Mouse (Mus musculus) midbrain, embryonic 11.5 days (tissue): ENCODE results near the gene Dcp1a. TPM values are rescaled to one million over a fixed set of nuclear protein-coding genes. Genes with fewer than 3 reads are reported as not detected.

ENCODE experiments used
- ATAC-seq: fragments of 200-750 bp; cut with Nextera tagmentation; 2 replicates; pipeline ENCODE4 v1.8.0; 2017; ENCODE audit warnings: moderate TSS enrichment, moderate library complexity; ENCODE audit not compliant: low FRiP score
- DNase-seq: peaks from one replicate; pipeline ENCODE4 v3.0.0; 2015; ENCODE audit warnings: low spot score; ENCODE audit errors: missing footprints
- H3K27ac ChIP-seq: fragments of 300-500 bp; sonication (generic); 2 replicates; pipeline ENCODE4 v1.5.1; 2014; ENCODE audit warnings: low read depth, low read length
- H3K27me3 ChIP-seq: fragments of 300-500 bp; sonication (generic); 2 replicates; pipeline ENCODE4 v1.6.1; 2014; ENCODE audit warnings: mild to moderate bottlenecking, low read length, moderate library complexity, mixed read lengths; ENCODE audit not compliant: control insufficient read depth, insufficient read depth
- H3K36me3 ChIP-seq: fragments of 300-500 bp; sonication (generic); 2 replicates; pipeline ENCODE4 v1.6.1; 2014; ENCODE audit warnings: mild to moderate bottlenecking, low read length, moderate library complexity, mixed read lengths; ENCODE audit not compliant: control insufficient read depth, insufficient read depth
- H3K4me1 ChIP-seq: fragments of 300-500 bp; sonication (generic); 2 replicates; pipeline ENCODE4 v1.6.1; 2014; ENCODE audit warnings: low read length; ENCODE audit not compliant: control insufficient read depth, insufficient read depth
- H3K4me2 ChIP-seq: fragments of 300-500 bp; sonication (generic); 2 replicates; pipeline ENCODE4 v1.6.1; 2014; ENCODE audit warnings: mild to moderate bottlenecking, moderate library complexity
- H3K4me3 ChIP-seq: fragments of 300-500 bp; sonication (generic); 2 replicates; pipeline ENCODE4 v1.5.1; 2014; ENCODE audit warnings: low read depth, low read length
- H3K9ac ChIP-seq: fragments of 300-500 bp; sonication (generic); 2 replicates; pipeline ENCODE4 v1.6.1; 2014; ENCODE audit warnings: low read length
- H3K9me3 ChIP-seq: fragments of 300-500 bp; sonication (generic); 2 replicates; pipeline ENCODE4 v1.6.1; 2016; ENCODE audit warnings: low read length; ENCODE audit not compliant: control insufficient read depth
- WGBS: fragments of 180-500 bp; shearing (Covaris S2); extraction: QIAGEN DNeasy Blood & Tissue Kit; methylation state at CpG from one replicate; pipeline ENCODE4 v1.1.7; 2014; 5-methylcytosine and 5-hydroxymethylcytosine counted together
- polyA plus RNA-seq: library from polyadenylated mRNA; unstranded; fragments of >200 nt; fragmentation: Nextera tagmentation; extraction: Ambion mirVana; gene quantifications from 2 replicates; pipeline ENCODE4 v1.2.1, GENCODE M21; 2014

Dcp1a gene
- polyA plus RNA-seq, 1 experiment from 2014 or later = 25.2 TPM

- peak; percentile 94 for DNase-seq
- peak overlapping the region; percentile 88 for H3K4me2 ChIP-seq
- peaks cover 26% of the 10 kb centered on the region for H3K4me1 ChIP-seq
- under 1% methylated on average over 10 of the region's 10 CpGs for WGBS
- no peaks in the 10 kb centered on the region for H3K27me3 ChIP-seq
- no peak overlapping the region for H3K27ac ChIP-seq
- peak; percentile 18; the same call in 1 of the 2 replicates for ATAC-seq
- peak overlapping the region; percentile 66 for H3K4me3 ChIP-seq
- H3K9ac ChIP-seq = peak overlapping the region; percentile 94
- H3K36me3 ChIP-seq = peaks cover 5% of the 10 kb centered on the region; the same call in 1 of the 2 replicates
- no peaks in the 10 kb centered on the region for H3K9me3 ChIP-seq
These were observed 70.4 kb downstream of the Dcp1a start for GRCm38 (mm10) chr14:30549777-30550149.

DNA sequence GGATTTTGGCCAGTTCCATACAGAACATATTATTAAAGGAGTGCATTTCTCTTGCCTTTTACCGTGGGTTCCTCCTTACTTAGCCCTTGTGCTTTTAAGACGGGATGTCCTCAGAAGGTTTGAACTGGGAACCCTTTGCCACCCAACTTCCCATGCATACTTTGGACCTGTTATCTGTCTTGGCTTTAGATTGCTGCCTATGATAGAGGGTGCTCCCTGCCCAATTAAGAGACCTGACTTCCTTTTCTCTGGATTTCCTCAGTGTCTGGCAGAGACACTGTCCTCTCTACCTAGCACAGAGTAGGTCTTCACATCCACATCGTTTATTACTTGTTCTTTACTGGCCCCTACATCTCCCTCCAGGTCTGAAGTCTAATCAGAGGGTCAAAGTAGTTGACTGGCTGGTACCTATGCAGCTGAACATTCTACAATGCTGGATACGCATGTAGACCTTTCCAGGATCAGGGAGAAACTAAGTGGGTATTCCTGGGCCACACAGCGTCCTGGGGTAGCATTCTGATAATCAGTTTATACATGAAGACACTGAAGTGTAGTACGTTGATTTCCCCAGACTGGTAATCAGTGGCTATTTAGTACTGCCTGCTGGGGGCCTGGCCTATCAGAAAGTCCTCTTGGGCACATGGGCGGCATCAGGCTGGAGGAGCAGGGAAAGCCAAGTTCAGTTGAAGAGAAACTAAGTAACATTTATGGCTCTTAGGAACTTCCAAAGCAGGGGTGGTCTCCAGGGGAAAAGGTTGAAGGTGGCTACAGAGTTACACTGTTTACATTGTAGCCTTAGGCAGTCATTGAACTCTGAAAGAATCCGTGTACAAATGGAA, 71.1 kb downstream of the Dcp1a start:
- DNase-seq = no peak
- Histone ChIP-seq H3K4me3 (peak overlapping the region; percentile 66), H3K9me3 (no peaks in the 10 kb centered on the region), H3K27ac (no peak overlapping the region), H3K9ac (peak overlapping the region; percentile 94), H3K36me3 (peaks cover 5% of the 10 kb centered on the region; the same call in 1 of the 2 replicates), H3K27me3 (no peaks in the 10 kb centered on the region), H3K4me2 (peak overlapping the region; percentile 88), H3K4me1 (peaks cover 26% of the 10 kb centered on the region)
- no peak for ATAC-seq
- 41% methylated on average over 8 of the region's 8 CpGs for WGBS

- no peak for DNase-seq
- Histone ChIP-seq H3K4me3 (no peak overlapping the region), H3K9ac (no peak overlapping the region), H3K36me3 (peaks cover 8% of the 10 kb centered on the region; the same call in 1 of the 2 replicates), H3K9me3 (no peaks in the 10 kb centered on the region), H3K27ac (no peak overlapping the region), H3K4me2 (peak overlapping the region; percentile 88; the same call in 1 of the 2 replicates), H3K27me3 (no peaks in the 10 kb centered on the region), H3K4me1 (peaks cover 26% of the 10 kb centered on the region)
- no peak for ATAC-seq
- 90% methylated on average over 5 of the region's 5 CpGs for WGBS
These were observed 72.2 kb downstream of the Dcp1a start for GRCm38 (mm10) chr14:30551509-30551908.

GRCm38 (mm10) chr14:30551981-30552380, 72.6 kb downstream of the Dcp1a start:
- no peak overlapping the region for H3K9ac ChIP-seq
- H3K4me3 ChIP-seq = no peak overlapping the region
- no peak overlapping the region for H3K27ac ChIP-seq
- peaks cover 8% of the 10 kb centered on the region; the same call in 1 of the 2 replicates for H3K36me3 ChIP-seq
- H3K4me2 ChIP-seq = no peak overlapping the region
- no peaks in the 10 kb centered on the region for H3K27me3 ChIP-seq
- WGBS = 89% methylated on average over 2 of the region's 2 CpGs
- H3K9me3 ChIP-seq = no peaks in the 10 kb centered on the region
- DNase-seq (no peak), ATAC-seq (no peak)
- peaks cover 26% of the 10 kb centered on the region for H3K4me1 ChIP-seq

- 96% methylated on average over 4 of the region's 4 CpGs for WGBS
- no peak for DNase-seq
- no peaks in the 10 kb centered on the region for H3K27me3 ChIP-seq
- H3K27ac ChIP-seq = no peak overlapping the region
- no peaks in the 10 kb centered on the region for H3K9me3 ChIP-seq
- H3K9ac ChIP-seq = no peak overlapping the region
- peaks cover 8% of the 10 kb centered on the region; the same call in 1 of the 2 replicates for H3K36me3 ChIP-seq
- peaks cover 23% of the 10 kb centered on the region for H3K4me1 ChIP-seq
- H3K4me3 ChIP-seq = no peak overlapping the region
- no peak for ATAC-seq
- H3K4me2 ChIP-seq = no peak overlapping the region
These were observed 73.8 kb downstream of the Dcp1a start for GRCm38 (mm10) chr14:30553185-30553584.

DNA sequence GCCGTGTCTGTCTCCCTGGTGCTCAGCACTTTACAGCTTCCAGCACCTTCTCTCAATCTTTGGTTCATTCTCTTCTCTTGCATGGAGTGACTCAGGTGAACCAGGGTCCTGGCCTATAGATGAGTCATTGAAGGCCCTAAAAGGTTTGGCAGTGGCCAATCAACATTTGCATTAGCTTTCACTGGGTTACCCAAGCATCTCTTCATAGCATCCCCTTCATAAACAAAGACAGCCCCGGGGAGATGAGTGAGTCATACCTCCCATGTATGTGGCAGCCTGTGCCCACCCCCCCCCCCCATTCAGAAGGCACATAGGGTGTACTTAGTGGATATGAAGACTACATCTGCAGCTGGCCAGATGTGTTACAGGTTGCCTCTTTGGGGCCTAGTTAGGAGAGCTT, 77.3 kb downstream of the Dcp1a start:
- no peak overlapping the region for H3K9ac ChIP-seq
- H3K36me3 ChIP-seq = peaks cover 24% of the 10 kb centered on the region
- peak; percentile 14 for DNase-seq
- H3K4me2 ChIP-seq = no peak overlapping the region
- no peak for ATAC-seq
- no peaks in the 10 kb centered on the region for H3K9me3 ChIP-seq
- 87% methylated on average over 2 of the region's 2 CpGs for WGBS
- no peak overlapping the region for H3K4me3 ChIP-seq
- H3K27me3 ChIP-seq = no peaks in the 10 kb centered on the region
- peaks cover under 1% of the 10 kb centered on the region; the same call in 1 of the 2 replicates for H3K4me1 ChIP-seq
- H3K27ac ChIP-seq = no peak overlapping the region

GRCm38 (mm10) chr14:30557730-30558129, 78.4 kb downstream of the Dcp1a start:
- Histone ChIP-seq H3K9me3 (no peaks in the 10 kb centered on the region), H3K4me2 (no peak overlapping the region), H3K9ac (no peak overlapping the region), H3K4me1 (no peaks in the 10 kb centered on the region), H3K4me3 (no peak overlapping the region), H3K27ac (no peak overlapping the region), H3K36me3 (peaks cover 24% of the 10 kb centered on the region), H3K27me3 (no peaks in the 10 kb centered on the region)
- DNase-seq (no peak), ATAC-seq (no peak)
- WGBS = 84% methylated on average over 9 of the region's 9 CpGs

DNA sequence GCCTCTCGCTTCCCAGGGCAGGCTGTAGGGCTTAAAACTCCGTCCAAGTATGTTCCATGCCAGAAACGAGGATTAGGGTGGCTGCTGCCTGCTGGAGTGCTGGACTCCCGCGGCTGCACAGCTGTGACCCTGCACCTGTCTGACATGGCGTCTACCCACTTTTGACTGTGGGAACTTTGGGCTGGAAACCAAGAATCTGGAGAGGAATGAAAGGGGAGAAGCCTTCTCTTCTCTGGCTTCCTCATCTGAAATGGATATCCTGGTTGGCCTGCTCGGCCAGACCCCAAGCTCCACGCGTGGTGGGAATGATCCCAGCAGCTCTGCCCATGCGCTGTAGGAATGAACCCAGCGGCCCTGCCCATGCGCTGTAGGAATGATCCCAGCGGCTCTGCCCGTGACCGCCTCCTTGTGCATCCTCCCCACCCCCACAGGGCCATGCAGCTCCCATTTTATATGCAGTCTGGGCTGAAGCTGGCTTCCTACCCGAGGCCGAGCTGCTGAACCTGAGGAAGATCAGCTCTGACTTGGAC, 80.1 kb downstream of the Dcp1a start:
- WGBS = 90% methylated on average over 17 of the region's 17 CpGs
- Histone ChIP-seq H3K27me3 (no peaks in the 10 kb centered on the region), H3K4me3 (no peak overlapping the region), H3K4me2 (no peak overlapping the region), H3K9me3 (no peaks in the 10 kb centered on the region), H3K27ac (no peak overlapping the region), H3K36me3 (peaks cover 23% of the 10 kb centered on the region), H3K9ac (no peak overlapping the region), H3K4me1 (no peaks in the 10 kb centered on the region)
- no peak for ATAC-seq
- no peak for DNase-seq

- no peak overlapping the region for H3K9ac ChIP-seq
- H3K4me1 ChIP-seq = no peaks in the 10 kb centered on the region
- H3K4me3 ChIP-seq = no peak overlapping the region
- no peak overlapping the region for H3K27ac ChIP-seq
- no peak overlapping the region for H3K4me2 ChIP-seq
- H3K27me3 ChIP-seq = no peaks in the 10 kb centered on the region
- H3K9me3 ChIP-seq = no peaks in the 10 kb centered on the region
- no peak for ATAC-seq
- 92% methylated on average over 13 of the region's 13 CpGs for WGBS
- DNase-seq = no peak
- peaks cover 25% of the 10 kb centered on the region for H3K36me3 ChIP-seq
These were observed 81.6 kb downstream of the Dcp1a start for GRCm38 (mm10) chr14:30560803-30561389.
